Comparison of ENCODE assay signal across 17 mouse cellular contexts in the genomic region with DNA sequence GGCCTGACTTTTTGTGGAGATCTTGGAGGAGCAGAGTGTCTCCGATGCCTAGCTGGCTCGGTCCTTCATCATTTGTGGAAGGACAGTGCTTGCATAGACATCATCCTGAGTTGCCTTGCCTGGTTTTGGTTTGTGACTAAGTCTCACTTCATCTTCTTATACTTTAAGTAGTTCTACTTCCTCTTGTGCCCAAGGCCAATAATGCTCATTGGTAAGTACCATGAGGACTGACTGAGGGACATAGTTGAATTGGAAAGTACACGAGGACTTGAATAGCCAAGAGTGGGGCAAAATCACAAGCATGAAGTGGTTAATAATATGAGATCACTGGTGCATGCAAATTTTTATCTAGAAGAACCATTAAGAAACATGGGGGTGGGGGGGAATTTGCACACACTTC. TPM values are rescaled to one million over a fixed set of nuclear protein-coding genes. Genes with fewer than 3 reads are reported as not detected.
DNase-seq lines count a peak whose midpoint lies in the region; ATAC-seq and TF ChIP-seq lines count a peak whose summit lies in the region.
"Had no signal": no experiment of that assay in that cellular context is flagged by ENCODE, and none has a peak within 500 bp of the region (broad histone marks: within the 10 kb centered on the region; RNA-seq: fewer than 3 reads in every experiment).

No protein-coding gene starts in this region.

- no peaks in the 10 kb centered on the region for H3K9me3 ChIP-seq in kidney, embryonic 16.5 days (ENCODE audit: low read length)
- H3K9me3 ChIP-seq in liver, embryonic 12.5 days (replicated peaks), result no peaks in the 10 kb centered on the region
- H3K9me3 ChIP-seq: heart, embryonic 15.5 days; hindbrain, embryonic 10.5 days; limb, embryonic 13.5 days; midbrain, embryonic 13.5 days had no signal

- no peaks in the 10 kb centered on the region for H3K27me3 ChIP-seq in kidney, embryonic 16.5 days (ENCODE audit: insufficient read depth, low read length)
- no peaks in the 10 kb centered on the region for H3K27me3 ChIP-seq in liver, embryonic 12.5 days (replicated peaks)
- H3K27me3 ChIP-seq: heart, embryonic 15.5 days; limb, embryonic 13.5 days; midbrain, embryonic 13.5 days; Patski had no signal

- H3K27ac ChIP-seq in kidney, embryonic 16.5 days (ENCODE audit: low read length), result peak overlapping the region; percentile 84
- H3K27ac ChIP-seq in bone marrow, adult 2 months (ENCODE audit: control insufficient read depth, insufficient read depth, low read depth, low read length, poor library complexity), result peak overlapping the region; percentile 40; the same call in 1 of the 2 replicates
- peak overlapping the region; percentile 99 for H3K27ac ChIP-seq in liver, embryonic 12.5 days
- H3K27ac ChIP-seq: heart, embryonic 15.5 days; hindbrain, embryonic 10.5 days; limb, embryonic 13.5 days; midbrain, embryonic 13.5 days had no signal

- no peak for TF ChIP-seq POLR2A in bone marrow, adult 2 months (IDR thresholded peaks at IDR 0.05; ENCODE audit: borderline replicate concordance, control insufficient read depth, low read depth, low read length)

- no peak overlapping the region for H3K4me2 ChIP-seq in kidney, embryonic 16.5 days (replicated peaks; ENCODE audit: low read depth, low read length)
- peak overlapping the region; percentile 55 for H3K4me2 ChIP-seq in liver, embryonic 12.5 days
- H3K4me2 ChIP-seq: heart, embryonic 15.5 days; limb, embryonic 13.5 days; midbrain, embryonic 13.5 days had no signal

- peaks cover 36% of the 10 kb centered on the region for H3K4me1 ChIP-seq in kidney, embryonic 16.5 days (ENCODE audit: insufficient read depth, low read length)
- H3K4me1 ChIP-seq in bone marrow, adult 2 months (ENCODE audit: control insufficient read depth, insufficient read depth, low read length), result peaks cover 4% of the 10 kb centered on the region; the same call in 1 of the 2 replicates
- H3K4me1 ChIP-seq in liver, embryonic 12.5 days, result peaks cover 95% of the 10 kb centered on the region
- H3K4me1 ChIP-seq: heart, embryonic 15.5 days; hindbrain, embryonic 10.5 days; midbrain, embryonic 13.5 days had no signal

- ATAC-seq in kidney, embryonic 16.5 days (ENCODE audit: low FRiP score, low TSS enrichment), result no peak
- no peak for ATAC-seq in liver, embryonic 12.5 days
- ATAC-seq in monocyte, adult 5-6 weeks (replicated peaks; ENCODE audit: insufficient number of reproducible peaks, low FRiP score, low TSS enrichment, poor library complexity, severe bottlenecking), result peak; percentile 30; the same call in 1 of the 2 replicates
- ATAC-seq: lung, postnatal 0 days; midbrain, embryonic 13.5 days; Patski had no signal

- no peak overlapping the region for H3K4me3 ChIP-seq in kidney, embryonic 16.5 days (ENCODE audit: low read length)
- H3K4me3 ChIP-seq in bone marrow, adult 2 months (replicated peaks; ENCODE audit: control insufficient read depth, low read depth, low read length), result no peak overlapping the region
- peak overlapping the region; percentile 24 for H3K4me3 ChIP-seq in liver, embryonic 12.5 days
- H3K4me3 ChIP-seq: heart, embryonic 15.5 days; hindbrain, embryonic 10.5 days; limb, embryonic 13.5 days; midbrain, embryonic 13.5 days had no signal

- no peak for TF ChIP-seq CTCF in bone marrow, adult 2 months (IDR thresholded peaks at IDR 0.05; ENCODE audit: control insufficient read depth, insufficient read depth, low read length)

- no peak overlapping the region for H3K9ac ChIP-seq in kidney, embryonic 16.5 days (replicated peaks; ENCODE audit: low read length)
- peak overlapping the region; percentile 63 for H3K9ac ChIP-seq in liver, embryonic 12.5 days
- H3K9ac ChIP-seq: heart, embryonic 15.5 days; limb, embryonic 13.5 days; midbrain, embryonic 13.5 days had no signal

- H3K36me3 ChIP-seq in kidney, embryonic 16.5 days (ENCODE audit: insufficient read depth, low read length), result no peaks in the 10 kb centered on the region
- H3K36me3 ChIP-seq in liver, embryonic 12.5 days, result no peaks in the 10 kb centered on the region
- H3K36me3 ChIP-seq: heart, embryonic 15.5 days; hindbrain, embryonic 10.5 days; limb, embryonic 13.5 days; midbrain, embryonic 13.5 days had no signal

- WGBS in kidney, embryonic 16.5 days, result 74% methylated on average over 3 of the region's 3 CpGs
- WGBS in bone marrow, adult 2 months, result 63% methylated on average over 3 of the region's 3 CpGs
- 72% methylated on average over 3 of the region's 3 CpGs for WGBS in liver, embryonic 12.5 days (ENCODE audit: insufficient replicate concordance)

- no peak for DNase-seq in kidney, adult 11 months
- DNase-seq in spleen, postnatal 4 days (ENCODE audit: low spot score in 2 of 2), result no peak
- DNase-seq in thymus, adult 18-20 months, result no peak
- DNase-seq: cerebellum, adult 11 months; cerebellum, postnatal 25 days; gastrocnemius, postnatal 14 days; right cerebral cortex, postnatal 25 days had no signal

RNA-seq across cellular contexts. Expression of gene Clint1, which starts 45.0 kb away (rescaled TPM):
- 104 and 106 TPM in 2 replicates for polyA plus RNA-seq in kidney, embryonic 16.5 days (2015; fragmentation: Nextera tagmentation; extraction: Ambion mirVana)
- 23.7 and 25.6 TPM in 2 replicates for polyA plus RNA-seq in bone marrow, adult 2 months (2011; ENCODE audit: insufficient read depth, insufficient read length, low replicate concordance, missing spikeins)
- polyA plus RNA-seq in liver, embryonic 12.5 days (2016; fragmentation: Nextera tagmentation; extraction: Ambion mirVana), result 109 and 111 TPM in 2 replicates
- total RNA-seq in monocyte, adult 5-6 weeks (2017), result 148 to 190 TPM (median 173 TPM) in 3 replicates

Comparison
In these comparisons a context has a peak if more than half of its experiments do, and no peak if none do; other contexts are left out.
1. H3K27ac ChIP-seq: peak in every context shown above with its lines; median percentile 99 in liver, embryonic 12.5 days; 84 in kidney, embryonic 16.5 days; 40 in bone marrow, adult 2 months.